Mouse (Mus musculus) lung, postnatal 0 days (tissue): ENCODE measurements at regions not wholly inside any gene's neighbourhood (a gene's known extent, or its start where the extent isn't known, plus 50 kb on each side); places are given as distances from the start of the nearest gene placed in this dataset.
A peak's percentile ranks its signal among the peaks of the same experiment; 100 is the strongest.

Source experiments
- ATAC-seq: fragments of 200-750 bp; cut with Nextera tagmentation; 2 replicates; pipeline ENCODE4 v1.8.0; 2017; ENCODE audit warnings: moderate library complexity
- DNase-seq: peaks from one replicate; pipeline ENCODE4 v3.0.0-alpha.2; 2016; ENCODE audit warnings: low spot score
- H3K27ac ChIP-seq: fragments of 300-500 bp; sonication (generic); 2 replicates; pipeline ENCODE4 v1.5.1; 2014; ENCODE audit warnings: antibody characterized with exemption, mild to moderate bottlenecking, low read length, mixed read lengths
- H3K27me3 ChIP-seq: fragments of 300-500 bp; sonication (generic); replicated peaks from 2 replicates; pipeline ENCODE4 v1.6.1; 2014; ENCODE audit warnings: low read length, mixed read lengths; ENCODE audit not compliant: insufficient read depth
- H3K36me3 ChIP-seq: fragments of 300-500 bp; sonication (generic); 2 replicates; pipeline ENCODE4 v1.6.1; 2014; ENCODE audit warnings: low read length, mixed read lengths; ENCODE audit not compliant: insufficient read depth
- H3K4me1 ChIP-seq: fragments of 300-500 bp; sonication (generic); 2 replicates; pipeline ENCODE4 v1.6.1; 2014; ENCODE audit warnings: antibody characterized with exemption, low read depth, low read length, mixed read lengths; ENCODE audit not compliant: insufficient read depth
- H3K4me2 ChIP-seq: fragments of 300-500 bp; sonication (generic); replicated peaks from 2 replicates; pipeline ENCODE4 v1.6.1; 2014; ENCODE audit warnings: low read depth, mild to moderate bottlenecking, low read length, moderate library complexity, mixed read lengths
- H3K4me3 ChIP-seq: fragments of 300-500 bp; sonication (generic); 2 replicates; pipeline ENCODE4 v1.5.1; 2014; ENCODE audit warnings: low read depth, low read length
- H3K9ac ChIP-seq: fragments of 300-500 bp; sonication (generic); replicated peaks from 2 replicates; pipeline ENCODE4 v1.6.1; 2014; ENCODE audit warnings: low read depth, mild to moderate bottlenecking
- H3K9me3 ChIP-seq: fragments of 300-500 bp; sonication (generic); 2 replicates; pipeline ENCODE4 v1.6.1; 2016; ENCODE audit warnings: low read length, mixed read lengths
- CTCF ChIP-seq: IDR thresholded peaks from 2 replicates; pipeline ENCODE4 v1.5.1; 2016; ENCODE audit warnings: antibody characterized with exemption, mild to moderate bottlenecking
- EP300 ChIP-seq: IDR thresholded peaks from 2 replicates; pipeline ENCODE4 v1.6.1; 2016; ENCODE audit warnings: antibody characterized with exemption, mild to moderate bottlenecking, control low read depth
- WGBS: fragments of 180-500 bp; shearing (Covaris S2); extraction: QIAGEN DNeasy Blood & Tissue Kit; methylation state at CpG from one replicate; pipeline ENCODE4 v1.1.7; 2014; 5-methylcytosine and 5-hydroxymethylcytosine counted together

- Histone ChIP-seq H3K36me3 (no peaks in the 10 kb centered on the region), H3K9me3 (no peaks in the 10 kb centered on the region), H3K4me1 (no peaks in the 10 kb centered on the region), H3K27me3 (no peaks in the 10 kb centered on the region), H3K9ac (no peak overlapping the region), H3K4me2 (no peak overlapping the region), H3K4me3 (no peak overlapping the region), H3K27ac (no peak overlapping the region)
- no peak for TF ChIP-seq EP300
- no peak for TF ChIP-seq CTCF
- 74% methylated on average over 4 of the region's 4 CpGs for WGBS
- no peak for DNase-seq
- ATAC-seq = no peak
Measured at GRCm38 (mm10) chr1:165050176-165050575, 110.4 kb downstream of the Tbx19 start.

- Histone ChIP-seq H3K4me1 (no peaks in the 10 kb centered on the region), H3K4me3 (no peak overlapping the region), H3K27ac (no peak overlapping the region), H3K9ac (no peak overlapping the region), H3K4me2 (no peak overlapping the region), H3K36me3 (no peaks in the 10 kb centered on the region), H3K27me3 (no peaks in the 10 kb centered on the region), H3K9me3 (no peaks in the 10 kb centered on the region)
- ATAC-seq (peak; percentile 43), DNase-seq (peak; percentile 17)
- WGBS = 11% methylated on average over 6 of the region's 7 CpGs
- TF ChIP-seq EP300 = no peak
- no peak for TF ChIP-seq CTCF
Measured at GRCm38 (mm10) chr1:165046637-165047036, 111.3 kb upstream of the Xcl1 start.

- DNase-seq = no peak
- Histone ChIP-seq H3K27ac (no peak overlapping the region), H3K4me3 (no peak overlapping the region), H3K4me2 (no peak overlapping the region), H3K36me3 (no peaks in the 10 kb centered on the region), H3K27me3 (no peaks in the 10 kb centered on the region), H3K9ac (no peak overlapping the region), H3K4me1 (no peaks in the 10 kb centered on the region), H3K9me3 (no peaks in the 10 kb centered on the region)
- no peak for ATAC-seq
- TF ChIP-seq EP300 (no peak), CTCF (no peak)
- 62% methylated on average over 4 of the region's 4 CpGs for WGBS
Measured at GRCm38 (mm10) chr1:165046056-165046455, 110.7 kb upstream of the Xcl1 start.

GRCm38 (mm10) chr1:165043361-165043760, 108.0 kb upstream of the Xcl1 start:
- DNase-seq (no peak), ATAC-seq (no peak)
- Histone ChIP-seq H3K9me3 (no peaks in the 10 kb centered on the region), H3K4me3 (no peak overlapping the region), H3K36me3 (no peaks in the 10 kb centered on the region), H3K4me2 (no peak overlapping the region), H3K27me3 (no peaks in the 10 kb centered on the region), H3K4me1 (no peaks in the 10 kb centered on the region), H3K9ac (no peak overlapping the region), H3K27ac (no peak overlapping the region)
- WGBS = 30% methylated on average over 3 of the region's 3 CpGs
- TF ChIP-seq EP300 (no peak), CTCF (no peak)

GRCm38 (mm10) chr1:165042105-165042504, 106.8 kb upstream of the Xcl1 start:
- no peak for DNase-seq
- Histone ChIP-seq H3K4me2 (no peak overlapping the region), H3K36me3 (no peaks in the 10 kb centered on the region), H3K27ac (no peak overlapping the region), H3K9ac (no peak overlapping the region), H3K27me3 (no peaks in the 10 kb centered on the region), H3K4me3 (no peak overlapping the region), H3K4me1 (no peaks in the 10 kb centered on the region), H3K9me3 (no peaks in the 10 kb centered on the region)
- ATAC-seq = no peak
- no peak for TF ChIP-seq CTCF
- no peak for TF ChIP-seq EP300
- 67% methylated on average over 2 of the region's 2 CpGs for WGBS

- Histone ChIP-seq H3K9ac (no peak overlapping the region), H3K4me2 (no peak overlapping the region), H3K27ac (no peak overlapping the region), H3K36me3 (no peaks in the 10 kb centered on the region), H3K4me1 (no peaks in the 10 kb centered on the region), H3K9me3 (no peaks in the 10 kb centered on the region), H3K4me3 (no peak overlapping the region), H3K27me3 (no peaks in the 10 kb centered on the region)
- no peak for TF ChIP-seq EP300
- no peak for TF ChIP-seq CTCF
- WGBS = 74% methylated on average over 3 of the region's 3 CpGs
- DNase-seq = no peak
- ATAC-seq = no peak
Measured at GRCm38 (mm10) chr1:165036631-165037030, 101.3 kb upstream of the Xcl1 start.

GRCm38 (mm10) chr1:165035618-165036017, 100.3 kb upstream of the Xcl1 start:
- no peak overlapping the region for H3K27ac ChIP-seq
- H3K4me1 ChIP-seq = no peaks in the 10 kb centered on the region
- WGBS = 74% methylated on average over 1 of the region's 1 CpGs
- ATAC-seq (no peak), DNase-seq (peak; percentile 22)
- H3K4me2 ChIP-seq = no peak overlapping the region
- H3K27me3 ChIP-seq = no peaks in the 10 kb centered on the region
- TF ChIP-seq EP300 (no peak), CTCF (peak; percentile 51)
- no peaks in the 10 kb centered on the region for H3K36me3 ChIP-seq
- no peak overlapping the region for H3K9ac ChIP-seq
- no peak overlapping the region for H3K4me3 ChIP-seq
- H3K9me3 ChIP-seq = no peaks in the 10 kb centered on the region
